Mouse (Mus musculus) heart, postnatal 14 days (tissue): ENCODE results near the gene Dpm2. TPM values are rescaled to one million over a fixed set of nuclear protein-coding genes. Genes with fewer than 3 reads are reported as not detected.
A peak's percentile ranks its signal among the peaks of the same experiment; 100 is the strongest.

ENCODE experiments used
- DNase-seq, 2 experiments: peaks; one replicate each; pipeline ENCODE4 v3.0.0; 2021 to 2022
- intact Hi-C: fragments of 180-260 bp; cut with DNase I; formaldehyde crosslinking; loops from one replicate; pipeline ENCODE4 v1.15.1; 2025
- total RNA-seq, 2 experiments: library from RNA; stranded (reverse); gene quantifications; 2 replicates each; pipeline ENCODE4 v1.2.3; 2021

The Dpm2 gene
- total RNA-seq, 2 experiments from 2014 or later, result 21.4 to 22.7 TPM

GRCm38 (mm10) chr2:32543031-32543449, 27.6 kb upstream of the Dpm2 start:
- no peak for DNase-seq
- intact Hi-C loops, result no loop called here

GRCm38 (mm10) chr2:32546951-32547350, 23.7 kb upstream of the Dpm2 start:
- no peak for DNase-seq
- intact Hi-C loops, result no loop called here

- intact Hi-C loops, result no loop called here
- DNase-seq, result no peak
Measured at GRCm38 (mm10) chr2:32547380-32547779, 23.3 kb upstream of the Dpm2 start.

GRCm38 (mm10) chr2:32547964-32548739, 22.5 kb upstream of the Dpm2 start:
- DNase-seq, result peak; percentile 53 to 65
- intact Hi-C loops, result no loop called here

- DNase-seq, result no peak
- intact Hi-C loops, result no loop called here
Measured at GRCm38 (mm10) chr2:32549171-32549570, 21.5 kb upstream of the Dpm2 start.

GRCm38 (mm10) chr2:32549764-32550163, 20.9 kb upstream of the Dpm2 start:
- intact Hi-C loops, result no loop called here
- peak; percentile 83 to 85 for DNase-seq

- DNase-seq, result no peak
- intact Hi-C loops, result no loop called here
Measured at GRCm38 (mm10) chr2:32551236-32551635, 19.4 kb upstream of the Dpm2 start.

- intact Hi-C loops, result no loop called here
- DNase-seq, result no peak
Measured at GRCm38 (mm10) chr2:32553592-32554148, 17.0 kb upstream of the Dpm2 start.

- intact Hi-C loops, result no loop called here
- DNase-seq, result no peak
Measured at GRCm38 (mm10) chr2:32555484-32555883, 15.2 kb upstream of the Dpm2 start.

- no peak for DNase-seq
- intact Hi-C loops, result no loop called here
Measured at GRCm38 (mm10) chr2:32556019-32556418, 14.6 kb upstream of the Dpm2 start.

GRCm38 (mm10) chr2:32559570-32559969, 11.1 kb upstream of the Dpm2 start:
- DNase-seq, result no peak
- intact Hi-C loops, result no loop called here

- DNase-seq, result peak; percentile 75 to 81
- intact Hi-C loops, result loop anchor here (1.0 to 2.0 kb wide), 2 partner anchors 30 to 78 kb away; no protein-coding TSS in a partner anchor
Measured at GRCm38 (mm10) chr2:32566536-32567063, 4.1 kb upstream of the Dpm2 start.

- intact Hi-C loops, result loop anchor here (2.0 kb wide), 1 partner anchor 163 kb away; no protein-coding TSS in a partner anchor
- peak; percentile 48 to 55 for DNase-seq
Measured at GRCm38 (mm10) chr2:32568149-32568548, 2.5 kb upstream of the Dpm2 start.

- peak in 1 of 2 experiments; percentile 35 for DNase-seq
- intact Hi-C loops, result loop anchor here (2.0 kb wide), 1 partner anchor 164 kb away; no protein-coding TSS in a partner anchor
Measured at GRCm38 (mm10) chr2:32568941-32569340, 1.7 kb upstream of the Dpm2 start.

- DNase-seq, result no peak
- intact Hi-C loops, result no loop called here
Measured at GRCm38 (mm10) chr2:32572196-32572595, 1.5 kb downstream of the Dpm2 start.

- no peak for DNase-seq
- intact Hi-C loops, result no loop called here
Measured at GRCm38 (mm10) chr2:32574497-32574896, 3.8 kb downstream of the Dpm2 start, which contains the start of gene Pip5kl1. Pip5kl1 (plus strand) TSS chr2:32574797.

GRCm38 (mm10) chr2:32574901-32575585, 4.4 kb downstream of the Dpm2 start:
- DNase-seq, result peak; percentile 44 to 68
- intact Hi-C loops, result loop anchor here (5.0 kb wide), 1 partner anchor 37 kb away; no protein-coding TSS in a partner anchor

- DNase-seq, result no peak
- intact Hi-C loops, result loop anchor here (5.0 kb wide), 1 partner anchor 37 kb away; no protein-coding TSS in a partner anchor
Measured at GRCm38 (mm10) chr2:32575586-32576160, 5.0 kb downstream of the Dpm2 start, which contains the start of gene 9430097D07Rik. 9430097D07Rik (minus strand) TSS chr2:32575684.

GRCm38 (mm10) chr2:32576532-32576931, 5.9 kb downstream of the Dpm2 start:
- intact Hi-C loops, result loop anchor here (5.0 kb wide), 1 partner anchor 36 kb away; no protein-coding TSS in a partner anchor
- DNase-seq, result no peak
